Mouse (Mus musculus): ENCODE measurements around the gene Chst14.

Chst14 gene

DNA sequence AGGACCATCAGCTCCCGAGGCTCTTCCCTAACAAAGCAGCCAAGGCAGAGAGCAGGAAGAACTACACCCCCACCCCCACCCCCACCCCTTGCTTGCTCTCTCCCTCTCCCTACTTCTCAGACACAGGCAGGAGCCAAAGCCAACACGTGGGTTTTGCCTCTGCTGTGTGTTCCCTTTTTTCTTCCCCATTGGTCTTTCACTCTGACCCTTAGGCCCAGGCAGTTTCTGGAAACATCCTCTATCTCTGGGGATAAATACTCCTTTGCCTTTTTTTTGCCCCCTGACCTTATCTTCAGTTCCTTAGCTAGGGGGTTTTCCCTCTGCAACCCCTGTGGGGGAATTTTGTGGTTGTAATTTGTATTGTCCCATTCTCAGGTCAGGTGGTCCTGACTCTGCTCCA lies 33.3 kb downstream of the Chst14 start:
- in situ Hi-C loops (cut with MboI; ENCODE audit: unreplicated experiment in 2 of 2): no loop called here

- in situ Hi-C loops (cut with MboI; ENCODE audit: unreplicated experiment in 2 of 2): no loop called here
Measured at GRCm38 (mm10) chr2:118960413-118960812, 34.1 kb downstream of the Chst14 start.

- in situ Hi-C loops (cut with MboI; ENCODE audit: unreplicated experiment in 2 of 2): no loop called here
Measured at GRCm38 (mm10) chr2:118961546-118961945, 35.2 kb downstream of the Chst14 start.

GRCm38 (mm10) chr2:118963007-118963675 lies 36.8 kb downstream of the Chst14 start:
- in situ Hi-C loops (cut with MboI; ENCODE audit: unreplicated experiment in 2 of 2): no loop called here

DNA sequence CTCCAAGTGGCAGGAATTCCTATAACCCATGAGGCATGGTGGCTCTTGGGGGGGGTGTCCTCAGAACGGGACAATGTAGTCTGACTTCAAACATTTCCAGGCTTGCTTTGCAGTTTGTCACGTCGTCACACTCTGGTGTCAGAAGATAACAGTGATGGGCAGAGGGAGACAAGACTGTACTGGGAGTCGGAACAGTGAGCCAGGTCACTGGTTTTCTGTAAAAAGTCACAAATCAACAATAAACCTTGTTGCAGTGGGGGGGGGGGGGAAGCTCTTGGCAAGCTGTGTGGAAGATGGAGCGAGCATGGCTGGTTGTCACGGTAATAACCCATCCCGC lies 37.3 kb downstream of the Chst14 start:
- in situ Hi-C loops (cut with MboI; ENCODE audit: unreplicated experiment in 2 of 2): no loop called here

- in situ Hi-C loops (cut with MboI; ENCODE audit: unreplicated experiment in 2 of 2): loop anchor here (10.0 kb wide), 1 partner anchor 335 kb away; no protein-coding TSS in a partner anchor
Measured at GRCm38 (mm10) chr2:118969585-118970147, 43.4 kb downstream of the Chst14 start.

DNA sequence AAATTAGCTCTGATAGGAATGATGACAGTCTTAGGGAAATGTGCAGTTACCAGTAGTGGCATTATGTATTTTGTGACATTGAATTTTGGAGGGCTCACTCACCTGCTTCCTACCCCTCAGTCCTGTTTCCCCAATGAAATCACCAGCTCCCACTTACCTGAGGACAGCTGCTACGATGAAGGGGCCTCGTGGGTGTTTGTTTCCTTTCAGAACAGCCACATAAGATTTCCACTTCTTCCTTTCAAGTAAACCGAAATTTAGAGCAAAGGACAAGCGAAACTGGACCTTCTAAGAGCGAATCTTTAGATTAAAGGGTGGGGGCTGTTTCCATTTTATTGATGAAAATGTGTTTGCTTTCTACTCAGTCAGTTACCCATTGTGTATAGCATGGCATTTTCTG lies 45.8 kb downstream of the Chst14 start:
- in situ Hi-C loops (cut with MboI; ENCODE audit: unreplicated experiment in 2 of 2): loop anchor here (10.0 kb wide), 1 partner anchor 337 kb away; no protein-coding TSS in a partner anchor

DNA sequence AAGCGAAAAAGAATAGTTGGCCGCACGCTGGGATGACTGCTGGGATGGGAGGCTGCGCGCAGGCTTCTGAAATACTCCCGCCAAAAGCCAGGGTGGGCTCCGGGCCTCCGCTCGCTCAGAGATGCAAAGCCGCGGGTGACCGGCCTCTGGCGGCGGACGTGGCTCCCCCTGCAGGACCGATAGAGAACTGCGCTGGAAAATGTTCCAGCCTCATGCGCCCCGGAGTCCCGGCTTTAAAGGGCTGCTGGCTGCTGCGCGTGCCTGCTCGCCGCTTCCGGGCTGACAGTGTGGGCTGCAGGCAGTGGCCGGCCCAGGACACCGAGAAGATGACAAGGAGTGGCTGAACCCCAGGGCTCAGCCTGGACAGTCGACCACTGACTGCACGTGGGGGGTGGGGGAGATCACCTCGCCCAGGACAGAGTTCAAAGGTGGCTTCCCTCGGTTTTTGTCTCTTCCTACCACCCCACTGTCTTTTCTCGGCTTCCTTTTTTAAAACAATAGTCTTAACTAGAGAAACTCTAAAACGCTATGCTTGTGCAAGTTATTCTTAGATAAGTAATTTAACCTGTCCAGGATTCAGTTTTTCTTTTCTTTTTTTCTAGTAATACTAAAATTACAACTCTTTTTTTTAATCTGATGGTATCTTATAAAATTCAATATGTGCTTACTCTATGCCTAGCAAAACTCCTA lies 46.5 kb downstream of the Chst14 start:
- in situ Hi-C loops (cut with MboI; ENCODE audit: unreplicated experiment in 2 of 2): loop anchor here (10.0 kb wide), 1 partner anchor 338 kb away; no protein-coding TSS in a partner anchor

DNA sequence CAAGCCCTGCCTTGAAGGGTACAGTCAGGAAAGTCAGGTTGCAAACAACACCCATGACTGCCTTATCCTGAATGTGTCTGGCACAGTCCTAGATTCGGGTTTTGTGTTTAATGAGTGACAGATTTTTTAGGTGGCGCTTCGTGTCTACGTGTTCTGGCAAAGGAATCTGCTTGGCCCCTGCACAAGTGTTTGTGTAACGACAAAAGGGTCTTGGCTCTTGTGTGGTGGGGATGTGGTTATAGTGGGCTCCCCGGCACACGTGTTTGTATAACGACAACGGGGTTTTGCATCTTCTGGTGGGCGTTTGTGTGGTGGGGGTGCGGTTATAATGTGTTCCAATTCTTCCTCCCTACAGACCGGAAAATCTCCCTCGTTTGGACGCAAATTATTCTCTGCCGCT lies 49.6 kb downstream of the Chst14 start:
- in situ Hi-C loops (cut with MboI; ENCODE audit: unreplicated experiment in 2 of 2): loop anchor here (5.0 to 25.0 kb wide), 6 partner anchors 36 to 1439 kb away; partner anchors contain the start of gene Ccdc9b (in 1 of the 2)

- in situ Hi-C loops (cut with MboI; ENCODE audit: unreplicated experiment in 2 of 2): loop anchor here (5.0 to 25.0 kb wide), 6 partner anchors 36 to 1439 kb away; partner anchors contain the start of gene Ccdc9b (in 1 of the 2)
Measured at GRCm38 (mm10) chr2:118976282-118976929, 50.1 kb downstream of the Chst14 start.

DNA sequence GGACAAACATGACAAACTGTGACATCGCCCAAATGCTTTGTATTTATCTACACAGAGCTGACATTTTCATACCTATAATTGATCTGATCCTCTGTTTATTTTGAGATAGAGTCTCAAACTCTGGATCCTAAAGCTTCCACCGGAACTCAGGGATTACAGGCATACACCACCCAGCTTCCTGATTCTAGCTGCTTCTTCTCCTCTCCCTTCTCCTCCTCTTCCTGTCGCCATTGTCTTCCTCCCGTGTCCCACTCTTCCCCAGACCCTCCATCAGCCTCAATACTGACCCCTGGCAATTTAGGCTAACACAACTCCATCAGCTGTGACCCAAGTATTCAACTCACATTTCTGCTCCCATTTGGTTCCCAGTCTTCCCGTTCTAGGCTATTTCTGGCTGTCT lies 50.6 kb downstream of the Chst14 start:
- in situ Hi-C loops (cut with MboI; ENCODE audit: unreplicated experiment in 2 of 2): loop anchor here (5.0 to 25.0 kb wide), 6 partner anchors 35 to 1440 kb away; partner anchors contain the start of gene Ccdc9b (in 1 of the 2)

DNA sequence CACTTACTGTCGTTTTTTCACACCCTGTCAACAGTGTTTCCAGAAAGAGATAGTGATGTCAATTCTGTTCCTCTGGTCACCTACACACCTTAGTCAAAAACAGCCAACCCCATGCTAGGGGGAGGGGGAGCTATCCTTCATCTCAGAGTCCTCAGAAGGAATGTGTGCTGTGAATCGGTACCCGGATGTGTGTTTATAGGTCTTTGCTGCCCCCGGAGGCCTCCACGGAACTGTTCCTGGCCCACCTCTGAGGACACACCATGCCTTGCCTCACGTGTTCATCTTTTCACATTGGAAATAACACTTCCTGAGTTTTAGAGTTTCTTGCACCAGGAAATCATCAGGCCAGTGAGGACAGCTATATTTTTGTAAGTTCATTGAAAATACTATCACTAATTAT lies 51.8 kb downstream of the Chst14 start:
- in situ Hi-C loops (cut with MboI; ENCODE audit: unreplicated experiment in 2 of 2): loop anchor here (5.0 to 25.0 kb wide), 6 partner anchors 34 to 1441 kb away; partner anchors contain the start of gene Ccdc9b (in 1 of the 2)
